Comparison of ENCODE assay signal across 22 mouse cellular contexts in the genomic region with DNA sequence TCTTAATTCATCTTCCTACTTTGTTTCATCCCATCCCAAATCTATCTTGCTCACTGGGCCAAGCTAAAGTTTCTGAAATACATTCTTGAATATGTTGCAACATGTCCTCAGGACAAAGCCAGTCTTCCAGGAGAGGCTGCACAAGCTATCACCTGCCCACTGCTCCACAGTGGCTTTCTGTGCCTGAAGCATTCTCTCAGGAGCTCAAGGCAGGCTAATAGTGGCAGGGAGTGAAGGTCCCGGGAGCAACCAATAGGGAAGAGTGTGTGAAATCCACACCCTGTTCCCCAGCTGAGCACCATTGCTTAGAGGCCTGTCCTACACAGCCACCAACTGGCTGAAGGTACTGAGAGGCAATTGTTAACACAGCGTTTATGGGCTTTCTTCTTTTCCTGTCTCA. TPM values are rescaled to one million over a fixed set of nuclear protein-coding genes. Genes with fewer than 3 reads are reported as not detected.
DNase-seq lines count a peak whose midpoint lies in the region; ATAC-seq and TF ChIP-seq lines count a peak whose summit lies in the region.
"Had no signal": no experiment of that assay in that cellular context is flagged by ENCODE, and none has a peak within 500 bp of the region (broad histone marks: within the 10 kb centered on the region; RNA-seq: fewer than 3 reads in every experiment).

No protein-coding gene starts in this region.

- peak; percentile 75; the same call in 1 of the 2 replicates for ATAC-seq in embryonic facial prominence, embryonic 12.5 days (ENCODE audit: insufficient number of reproducible peaks, insufficient read depth, low FRiP score, low TSS enrichment)
- ATAC-seq in intestine, postnatal 0 days = peak; percentile 59
- peak; percentile 69; the same call in 1 of the 2 replicates for ATAC-seq in stomach, embryonic 14.5 days (ENCODE audit: insufficient number of reproducible peaks, insufficient read depth, low FRiP score, low read depth)
- ATAC-seq: hindbrain, embryonic 16.5 days had no signal

- H3K9ac ChIP-seq in embryonic facial prominence, embryonic 12.5 days = no peak overlapping the region
- H3K9ac ChIP-seq in intestine, postnatal 0 days (ENCODE audit: low read depth, low read length) = no peak overlapping the region
- H3K9ac ChIP-seq in stomach, embryonic 14.5 days (replicated peaks; ENCODE audit: low read depth, low read length) = no peak overlapping the region
- H3K9ac ChIP-seq: forebrain, embryonic 12.5 days; heart, embryonic 12.5 days; liver, embryonic 14.5 days; midbrain, embryonic 12.5 days had no signal

- intact Hi-C loops in heart, postnatal 10 days (cut with DNase I) = no loop called here

- peak; percentile 58 for DNase-seq in heart, adult 11 months
- DNase-seq in heart, postnatal 10 days = no peak
- DNase-seq in testis, postnatal 14 days (ENCODE audit: low spot score) = no peak
- no peak for DNase-seq in heart, embryonic 10.5 days (ENCODE audit: low spot score)
- no peak for DNase-seq in yolk sac, embryonic 10.5 days (ENCODE audit: low spot score)
- DNase-seq: adrenal gland, postnatal 25 days; cerebellum, adult 2 months; gastrocnemius, postnatal 25 days; heart, postnatal 36 days; kidney, adult 8-10 months; kidney, postnatal 36 days; layer of hippocampus, adult 9-11 months; right cerebral cortex, postnatal 4 days; thymus, postnatal 25 days had no signal

- H3K9me3 ChIP-seq in embryonic facial prominence, embryonic 12.5 days = no peaks in the 10 kb centered on the region
- no peaks in the 10 kb centered on the region for H3K9me3 ChIP-seq in intestine, postnatal 0 days (ENCODE audit: control insufficient read depth)
- H3K9me3 ChIP-seq in stomach, embryonic 14.5 days (ENCODE audit: control insufficient read depth, low read depth, low read length) = no peaks in the 10 kb centered on the region
- H3K9me3 ChIP-seq in heart, embryonic 10.5 days = no peaks in the 10 kb centered on the region
- H3K9me3 ChIP-seq: forebrain, embryonic 12.5 days; heart, embryonic 12.5 days; midbrain, embryonic 12.5 days had no signal

- H3K27ac ChIP-seq in embryonic facial prominence, embryonic 12.5 days = no peak overlapping the region
- peak overlapping the region; percentile 50; the same call in 1 of the 2 replicates for H3K27ac ChIP-seq in intestine, postnatal 0 days (ENCODE audit: low read depth, low read length)
- H3K27ac ChIP-seq in stomach, embryonic 14.5 days (ENCODE audit: low read length) = no peak overlapping the region
- H3K27ac ChIP-seq in heart, embryonic 10.5 days = no peak overlapping the region
- H3K27ac ChIP-seq: forebrain, embryonic 12.5 days; liver, embryonic 14.5 days; midbrain, embryonic 12.5 days had no signal

- WGBS in embryonic facial prominence, embryonic 12.5 days = 51% methylated on average over 2 of the region's 2 CpGs
- 18% methylated on average over 2 of the region's 2 CpGs for WGBS in intestine, postnatal 0 days
- 33% methylated on average over 2 of the region's 2 CpGs for WGBS in stomach, embryonic 14.5 days
- 44% methylated on average over 2 of the region's 2 CpGs for WGBS in heart, embryonic 10.5 days

- no peaks in the 10 kb centered on the region for H3K27me3 ChIP-seq in embryonic facial prominence, embryonic 12.5 days
- H3K27me3 ChIP-seq in intestine, postnatal 0 days (replicated peaks; ENCODE audit: control insufficient read depth, insufficient read depth, low read length) = no peaks in the 10 kb centered on the region
- H3K27me3 ChIP-seq in stomach, embryonic 14.5 days (ENCODE audit: control insufficient read depth, insufficient read depth, low read length) = no peaks in the 10 kb centered on the region
- no peaks in the 10 kb centered on the region for H3K27me3 ChIP-seq in heart, embryonic 10.5 days (ENCODE audit: insufficient read depth, poor library complexity, severe bottlenecking)
- H3K27me3 ChIP-seq: forebrain, embryonic 12.5 days; heart, embryonic 12.5 days; midbrain, embryonic 12.5 days had no signal

- H3K4me2 ChIP-seq in embryonic facial prominence, embryonic 12.5 days (replicated peaks) = no peak overlapping the region
- H3K4me2 ChIP-seq in intestine, postnatal 0 days (replicated peaks; ENCODE audit: low read depth) = no peak overlapping the region
- H3K4me2 ChIP-seq in stomach, embryonic 14.5 days (replicated peaks; ENCODE audit: low read depth, low read length) = no peak overlapping the region
- H3K4me2 ChIP-seq: forebrain, embryonic 12.5 days; heart, embryonic 12.5 days; midbrain, embryonic 12.5 days had no signal

- H3K36me3 ChIP-seq in embryonic facial prominence, embryonic 12.5 days = no peaks in the 10 kb centered on the region
- H3K36me3 ChIP-seq in intestine, postnatal 0 days (ENCODE audit: control insufficient read depth, insufficient read depth) = no peaks in the 10 kb centered on the region
- H3K36me3 ChIP-seq in stomach, embryonic 14.5 days (ENCODE audit: control insufficient read depth, insufficient read depth, low read length) = no peaks in the 10 kb centered on the region
- no peaks in the 10 kb centered on the region for H3K36me3 ChIP-seq in heart, embryonic 10.5 days
- H3K36me3 ChIP-seq: forebrain, embryonic 12.5 days; heart, embryonic 12.5 days; midbrain, embryonic 12.5 days had no signal

- no peaks in the 10 kb centered on the region for H3K4me1 ChIP-seq in embryonic facial prominence, embryonic 12.5 days
- 0 out of 2 replicates have a peak, but pooled peaks cover 4% of the 10 kb centered on the region for H3K4me1 ChIP-seq in intestine, postnatal 0 days (replicated peaks; ENCODE audit: control insufficient read depth, insufficient read depth, low read length)
- no peaks in the 10 kb centered on the region for H3K4me1 ChIP-seq in stomach, embryonic 14.5 days (ENCODE audit: control insufficient read depth, insufficient read depth, low read length)
- H3K4me1 ChIP-seq in heart, embryonic 10.5 days = no peaks in the 10 kb centered on the region
- H3K4me1 ChIP-seq: forebrain, embryonic 12.5 days; heart, embryonic 12.5 days; midbrain, embryonic 12.5 days had no signal

- TF ChIP-seq CTCF in intestine, postnatal 0 days (IDR thresholded peaks at IDR 0.05; ENCODE audit: low read depth) = peak; percentile 29

- H3K4me3 ChIP-seq in embryonic facial prominence, embryonic 12.5 days = no peak overlapping the region
- no peak overlapping the region for H3K4me3 ChIP-seq in intestine, postnatal 0 days (ENCODE audit: low read depth, low read length)
- no peak overlapping the region for H3K4me3 ChIP-seq in stomach, embryonic 14.5 days (ENCODE audit: low read depth, low read length)
- H3K4me3 ChIP-seq in heart, embryonic 10.5 days = no peak overlapping the region
- H3K4me3 ChIP-seq: forebrain, embryonic 12.5 days; heart, embryonic 12.5 days; midbrain, embryonic 12.5 days had no signal

RNA-seq across cellular contexts. Expression of gene S100a10, which starts 26.1 kb away (rescaled TPM):
- total RNA-seq in heart, postnatal 10 days (2021) = 100 to 1,000 TPM; 143 to 197 TPM
- 379 and 392 TPM in 2 replicates for polyA plus RNA-seq in embryonic facial prominence, embryonic 12.5 days (2016; fragmentation: Nextera tagmentation; extraction: Ambion mirVana)
- 733 and 887 TPM in 2 replicates for polyA plus RNA-seq in intestine, postnatal 0 days (2015; fragmentation: Nextera tagmentation; extraction: Ambion mirVana)
- 430 TPM in 2 replicates for polyA plus RNA-seq in stomach, embryonic 14.5 days (2014; fragmentation: Nextera tagmentation; extraction: Ambion mirVana)
- polyA plus RNA-seq in heart, embryonic 10.5 days (2016; fragmentation: Nextera tagmentation; extraction: Ambion mirVana) = 192 and 203 TPM in 2 replicates
